Mouse (Mus musculus) heart, embryonic 12.5 days (tissue): ENCODE data around the gene Cdh20. TPM values are rescaled to one million over a fixed set of nuclear protein-coding genes. Genes with fewer than 3 reads are reported as not detected.

Experiments
- ATAC-seq: fragments of 200-750 bp; cut with Nextera tagmentation; 2 replicates; pipeline ENCODE4 v1.8.0; 2017; ENCODE audit warnings: moderate TSS enrichment, moderate library complexity; ENCODE audit not compliant: insufficient number of reproducible peaks, low FRiP score
- H3K27ac ChIP-seq: fragments of 300-500 bp; sonication (generic); 2 replicates; pipeline ENCODE4 v1.5.1; 2016; ENCODE audit warnings: mild to moderate bottlenecking, moderate library complexity; ENCODE audit not compliant: poor library complexity, severe bottlenecking
- H3K27me3 ChIP-seq: fragments of 300-500 bp; sonication (generic); replicated peaks from 2 replicates; pipeline ENCODE4 v1.6.1; 2016; ENCODE audit warnings: mild to moderate bottlenecking, moderate library complexity
- H3K36me3 ChIP-seq: fragments of 300-500 bp; sonication (generic); 2 replicates; pipeline ENCODE4 v1.6.1; 2016; ENCODE audit warnings: mild to moderate bottlenecking, moderate library complexity
- H3K4me1 ChIP-seq: fragments of 300-500 bp; sonication (generic); replicated peaks from 2 replicates; pipeline ENCODE4 v1.6.1; 2016; ENCODE audit warnings: mild to moderate bottlenecking
- H3K4me2 ChIP-seq: fragments of 300-500 bp; sonication (generic); 2 replicates; pipeline ENCODE4 v1.6.1; 2016; ENCODE audit warnings: mild to moderate bottlenecking, moderate library complexity
- H3K4me3 ChIP-seq: fragments of 300-500 bp; sonication (generic); 2 replicates; pipeline ENCODE4 v1.5.1; 2016; ENCODE audit warnings: mild to moderate bottlenecking
- H3K9ac ChIP-seq: fragments of 300-500 bp; sonication (generic); 2 replicates; pipeline ENCODE4 v1.6.1; 2016; ENCODE audit warnings: mild to moderate bottlenecking, moderate library complexity
- H3K9me3 ChIP-seq: fragments of 300-500 bp; sonication (generic); replicated peaks from 2 replicates; pipeline ENCODE4 v1.6.1; 2016; ENCODE audit warnings: mild to moderate bottlenecking, moderate library complexity
- WGBS: fragments of 180-500 bp; shearing (Covaris S2); methylation state at CpG from one replicate; pipeline ENCODE4 v1.1.7; 2016; 5-methylcytosine and 5-hydroxymethylcytosine counted together
- polyA plus RNA-seq: library from polyadenylated mRNA; unstranded; fragments of >200 nt; fragmentation: Nextera tagmentation; extraction: Ambion mirVana; gene quantifications from 2 replicates; pipeline ENCODE4 v1.2.1, GENCODE M21; 2016

Gene Cdh20
- 1.3 and 1.6 TPM in 2 replicates for polyA plus RNA-seq

GRCm38 (mm10) chr1:104768371-104769249 lies at the start of gene Cdh20:
TSS of gene Cdh20 (plus strand) at chr1:104768529.
- WGBS = under 1% methylated on average over 46 of the region's 46 CpGs
- Histone ChIP-seq H3K9ac (peak within 1 kb of the TSS; percentile 69), H3K4me2 (peak within 1 kb of the TSS; percentile 92), H3K27me3 (peaks cover 4% of the 10 kb centered on the region; the same call in 1 of the 2 replicates), H3K4me3 (peak within 1 kb of the TSS; percentile 65), H3K36me3 (no peaks in the 10 kb centered on the region), H3K4me1 (peaks cover 11% of the 10 kb centered on the region; the same call in 1 of the 2 replicates), H3K27ac (no peak within 1 kb of the TSS), H3K9me3 (no peaks in the 10 kb centered on the region)
- peak; percentile 51 for ATAC-seq

GRCm38 (mm10) chr1:104746816-104747215 lies 21.5 kb upstream of the Cdh20 start:
- Histone ChIP-seq H3K4me2 (no peak overlapping the region), H3K36me3 (no peaks in the 10 kb centered on the region), H3K4me3 (no peak overlapping the region), H3K9me3 (no peaks in the 10 kb centered on the region), H3K9ac (no peak overlapping the region), H3K27ac (no peak overlapping the region), H3K4me1 (peaks cover 5% of the 10 kb centered on the region), H3K27me3 (no peaks in the 10 kb centered on the region)
- 16% methylated on average over 1 of the region's 1 CpGs for WGBS
- ATAC-seq = no peak

GRCm38 (mm10) chr1:104747438-104747837 lies 20.9 kb upstream of the Cdh20 start:
- Histone ChIP-seq H3K9ac (no peak overlapping the region), H3K27ac (no peak overlapping the region), H3K27me3 (no peaks in the 10 kb centered on the region), H3K9me3 (no peaks in the 10 kb centered on the region), H3K4me1 (peaks cover 5% of the 10 kb centered on the region), H3K4me3 (no peak overlapping the region), H3K4me2 (no peak overlapping the region), H3K36me3 (no peaks in the 10 kb centered on the region)
- ATAC-seq = no peak
- WGBS = 54% methylated on average over 4 of the region's 4 CpGs

- H3K4me2 ChIP-seq = no peak overlapping the region
- no peak overlapping the region for H3K4me3 ChIP-seq
- no peak overlapping the region for H3K9ac ChIP-seq
- no peak for ATAC-seq
- 57% methylated on average over 8 of the region's 8 CpGs for WGBS
- H3K9me3 ChIP-seq = no peaks in the 10 kb centered on the region
- H3K27me3 ChIP-seq = no peaks in the 10 kb centered on the region
- no peaks in the 10 kb centered on the region for H3K36me3 ChIP-seq
- 0 out of 2 replicates have a peak, but pooled peaks cover 7% of the 10 kb centered on the region for H3K4me1 ChIP-seq
- no peak overlapping the region for H3K27ac ChIP-seq
These were observed 13.8 kb upstream of the Cdh20 start for GRCm38 (mm10) chr1:104754483-104754882.

- 25% methylated on average over 4 of the region's 4 CpGs for WGBS
These were observed 12.4 kb upstream of the Cdh20 start for GRCm38 (mm10) chr1:104755896-104756295.

GRCm38 (mm10) chr1:104769250-104769607 lies 900 bp downstream of the Cdh20 start:
- Histone ChIP-seq H3K27ac (no peak overlapping the region), H3K9me3 (no peaks in the 10 kb centered on the region), H3K27me3 (peaks cover 4% of the 10 kb centered on the region; the same call in 1 of the 2 replicates), H3K4me3 (peak overlapping the region; percentile 65), H3K9ac (peak overlapping the region; percentile 69), H3K4me1 (peaks cover 11% of the 10 kb centered on the region; the same call in 1 of the 2 replicates), H3K4me2 (peak overlapping the region; percentile 92), H3K36me3 (no peaks in the 10 kb centered on the region)
- peak; percentile 60; the same call in 1 of the 2 replicates for ATAC-seq
- WGBS = 1% methylated on average over 12 of the region's 12 CpGs

More at GRCm38 (mm10) chr1:104755896-104756295, 12.4 kb upstream of the Cdh20 start:
- Histone ChIP-seq H3K27me3 (no peaks in the 10 kb centered on the region), H3K4me1 (0 out of 2 replicates have a peak, but pooled peaks cover 7% of the 10 kb centered on the region), H3K36me3 (no peaks in the 10 kb centered on the region), H3K4me2 (no peak overlapping the region), H3K9me3 (no peaks in the 10 kb centered on the region), H3K4me3 (no peak overlapping the region), H3K27ac (no peak overlapping the region), H3K9ac (no peak overlapping the region)
- no peak for ATAC-seq

GRCm38 (mm10) chr1:104771937-104772336 lies 3.6 kb downstream of the Cdh20 start:
- peaks cover 4% of the 10 kb centered on the region; the same call in 1 of the 2 replicates for H3K27me3 ChIP-seq
- no peak for ATAC-seq
- peaks cover 11% of the 10 kb centered on the region; the same call in 1 of the 2 replicates for H3K4me1 ChIP-seq
- H3K4me2 ChIP-seq = no peak overlapping the region
- no peak overlapping the region for H3K4me3 ChIP-seq
- H3K27ac ChIP-seq = no peak overlapping the region
- WGBS = 72% methylated on average over 4 of the region's 4 CpGs
- H3K9ac ChIP-seq = no peak overlapping the region
- H3K36me3 ChIP-seq = no peaks in the 10 kb centered on the region
- H3K9me3 ChIP-seq = no peaks in the 10 kb centered on the region

- no peak for ATAC-seq
- H3K4me2 ChIP-seq = no peak overlapping the region
- no peaks in the 10 kb centered on the region for H3K36me3 ChIP-seq
- peaks cover 4% of the 10 kb centered on the region; the same call in 1 of the 2 replicates for H3K27me3 ChIP-seq
- H3K27ac ChIP-seq = no peak overlapping the region
- no peaks in the 10 kb centered on the region for H3K9me3 ChIP-seq
- H3K4me3 ChIP-seq = no peak overlapping the region
- 84% methylated on average over 2 of the region's 2 CpGs for WGBS
- H3K9ac ChIP-seq = no peak overlapping the region
- H3K4me1 ChIP-seq = peaks cover 11% of the 10 kb centered on the region; the same call in 1 of the 2 replicates
These were observed 4.9 kb downstream of the Cdh20 start for GRCm38 (mm10) chr1:104773207-104773606.

GRCm38 (mm10) chr1:104793488-104793887 lies 25.2 kb downstream of the Cdh20 start:
- no peak overlapping the region for H3K4me3 ChIP-seq
- H3K9ac ChIP-seq = no peak overlapping the region
- WGBS = 84% methylated on average over 3 of the region's 3 CpGs
- H3K9me3 ChIP-seq = no peaks in the 10 kb centered on the region
- no peak overlapping the region for H3K27ac ChIP-seq
- no peak overlapping the region for H3K4me2 ChIP-seq
- no peaks in the 10 kb centered on the region for H3K27me3 ChIP-seq
- no peak for ATAC-seq
- H3K36me3 ChIP-seq = no peaks in the 10 kb centered on the region
- H3K4me1 ChIP-seq = no peaks in the 10 kb centered on the region

- 57% methylated on average over 3 of the region's 3 CpGs for WGBS
- Histone ChIP-seq H3K4me3 (no peak overlapping the region), H3K27me3 (no peaks in the 10 kb centered on the region), H3K4me2 (no peak overlapping the region), H3K9me3 (no peaks in the 10 kb centered on the region), H3K4me1 (no peaks in the 10 kb centered on the region), H3K9ac (no peak overlapping the region), H3K36me3 (no peaks in the 10 kb centered on the region), H3K27ac (no peak overlapping the region)
- no peak for ATAC-seq
These were observed 27.8 kb downstream of the Cdh20 start for GRCm38 (mm10) chr1:104796146-104796545.

GRCm38 (mm10) chr1:104797139-104797538 lies 28.8 kb downstream of the Cdh20 start:
- Histone ChIP-seq H3K27me3 (no peaks in the 10 kb centered on the region), H3K4me3 (no peak overlapping the region), H3K9me3 (no peaks in the 10 kb centered on the region), H3K27ac (no peak overlapping the region), H3K9ac (no peak overlapping the region), H3K4me2 (no peak overlapping the region), H3K36me3 (no peaks in the 10 kb centered on the region), H3K4me1 (no peaks in the 10 kb centered on the region)
- WGBS = 60% methylated on average over 4 of the region's 4 CpGs
- ATAC-seq = no peak
